Mouse (Mus musculus) urinary bladder, postnatal 4 days (tissue): ENCODE results near the gene Slc22a18.
"Not testable (repeated sequence)": the region's sequence is repeated elsewhere in the genome, so short reads cannot be mapped to it uniquely, and the experiment has no call there.

Experiments
- DNase-seq, 2 experiments: peaks; one replicate each; pipeline ENCODE4 v3.0.0; 2021 to 2022; ENCODE audit warnings: low spot score in 2 of 2

The Slc22a18 gene

GRCm38 (mm10) chr7:143502418-143503200 is 29.1 kb downstream of the Slc22a18 start, which contains the start of gene Phlda2:
TSS of gene Phlda2 (minus strand) at chr7:143503150.
- peak in 1 of 2 experiments; percentile 36 for DNase-seq

- DNase-seq: no peak
Observed at GRCm38 (mm10) chr7:143503926-143504325, 30.4 kb downstream of the Slc22a18 start.

GRCm38 (mm10) chr7:143505411-143505810 is 31.9 kb downstream of the Slc22a18 start:
- DNase-seq: no peak

- DNase-seq: peak; percentile 56 to 89
Observed at GRCm38 (mm10) chr7:143505823-143506222, 32.3 kb downstream of the Slc22a18 start.

GRCm38 (mm10) chr7:143506271-143506670 is 32.7 kb downstream of the Slc22a18 start:
- no peak for DNase-seq

- DNase-seq: no peak
Observed at GRCm38 (mm10) chr7:143506675-143507074, 33.1 kb downstream of the Slc22a18 start.

- no peak for DNase-seq
Observed at GRCm38 (mm10) chr7:143509566-143509965, 36.0 kb downstream of the Slc22a18 start.

GRCm38 (mm10) chr7:143510593-143511334 is 37.2 kb downstream of the Slc22a18 start:
- DNase-seq: no peak

- no peak for DNase-seq
Observed at GRCm38 (mm10) chr7:143511335-143511712, 37.8 kb downstream of the Slc22a18 start.

GRCm38 (mm10) chr7:143513763-143514415 is 40.4 kb downstream of the Slc22a18 start:
- no peak for DNase-seq

- no peak for DNase-seq
Observed at GRCm38 (mm10) chr7:143514416-143514768, 40.9 kb downstream of the Slc22a18 start.

GRCm38 (mm10) chr7:143519333-143519732 is 45.8 kb downstream of the Slc22a18 start:
- DNase-seq: no peak

GRCm38 (mm10) chr7:143532410-143532809 is 58.9 kb downstream of the Slc22a18 start:
- DNase-seq: no peak

- no peak for DNase-seq
Observed at GRCm38 (mm10) chr7:143533284-143533683, 59.7 kb downstream of the Slc22a18 start.

GRCm38 (mm10) chr7:143536251-143536650 is 62.7 kb downstream of the Slc22a18 start:
- DNase-seq: no peak

- not testable (repeated sequence) for DNase-seq
Observed at GRCm38 (mm10) chr7:143538229-143538628, 64.7 kb downstream of the Slc22a18 start.

- no peak for DNase-seq
Observed at GRCm38 (mm10) chr7:143538671-143539070, 65.1 kb downstream of the Slc22a18 start.

GRCm38 (mm10) chr7:143544368-143544767 is 70.8 kb downstream of the Slc22a18 start:
- DNase-seq: no peak

- no peak for DNase-seq
Observed at GRCm38 (mm10) chr7:143546554-143546953, 73.0 kb downstream of the Slc22a18 start.

GRCm38 (mm10) chr7:143548231-143548961 is 74.9 kb downstream of the Slc22a18 start:
- peak in 1 of 2 experiments; percentile 60 for DNase-seq
